Mouse (Mus musculus) liver, adult 2 months (tissue): ENCODE results near the gene Sfxn3. TPM values are rescaled to one million over a fixed set of nuclear protein-coding genes. Genes with fewer than 3 reads are reported as not detected.

ENCODE experiments used
- DNase-seq: peaks from one replicate; pipeline ENCODE4 v3.0.0-alpha.2; 2011; ENCODE audit warnings: low read depth, low spot score; ENCODE audit errors: extremely low read depth
- H3K27ac ChIP-seq: fragments of 200-500 bp; replicated peaks from 2 replicates; pipeline ENCODE4 v1.5.1; 2012; ENCODE audit warnings: low read depth, mild to moderate bottlenecking, control low read depth, inconsistent platforms, low read length; ENCODE audit not compliant: insufficient read depth
- H3K27me3 ChIP-seq: fragments of 200-500 bp; 2 replicates; pipeline ENCODE4 v1.6.1; 2012; ENCODE audit warnings: mild to moderate bottlenecking, moderate library complexity, low read length, inconsistent platforms; ENCODE audit not compliant: control insufficient read depth, insufficient read depth
- H3K36me3 ChIP-seq: fragments of 200-500 bp; 2 replicates; pipeline ENCODE4 v1.6.1; 2012; ENCODE audit warnings: low read length, inconsistent platforms; ENCODE audit not compliant: control insufficient read depth, insufficient read depth
- H3K4me1 ChIP-seq: fragments of 200-500 bp; 2 replicates; pipeline ENCODE4 v1.6.1; 2011; ENCODE audit warnings: low read length; ENCODE audit not compliant: control insufficient read depth, insufficient read depth
- H3K4me3 ChIP-seq: fragments of 200-500 bp; 2 replicates; pipeline ENCODE4 v1.5.1; 2011; ENCODE audit warnings: low read depth, mild to moderate bottlenecking, control low read depth, low read length, moderate library complexity; ENCODE audit not compliant: insufficient read depth
- H3K79me2 ChIP-seq: fragments of 200-500 bp; 2 replicates; pipeline ENCODE4 v1.6.1; 2012; ENCODE audit warnings: inconsistent platforms, mild to moderate bottlenecking, low read length, moderate library complexity; ENCODE audit not compliant: control insufficient read depth, insufficient read depth
- H3K9ac ChIP-seq: fragments of 200-500 bp; 2 replicates; pipeline ENCODE4 v1.6.1; 2012; ENCODE audit warnings: low read depth, mild to moderate bottlenecking, control low read depth, inconsistent platforms, low read length
- CTCF ChIP-seq: fragments of 200-500 bp; IDR thresholded peaks from 2 replicates; pipeline ENCODE4 v1.5.1; 2011; ENCODE audit warnings: low read depth, low read length, control low read depth
- POLR2A ChIP-seq: fragments of 200-500 bp; IDR thresholded peaks from 2 replicates; pipeline ENCODE4 v1.6.1; 2011; ENCODE audit warnings: low read length, control low read depth; ENCODE audit not compliant: insufficient read depth; ENCODE audit errors: extremely low read depth
- WGBS: fragments of 180-500 bp; shearing (Covaris S2); methylation state at CpG from one replicate; pipeline ENCODE4 v1.1.7; 2018; 5-methylcytosine and 5-hydroxymethylcytosine counted together
- polyA plus RNA-seq: library from polyadenylated mRNA; depleted of rRNA; stranded (reverse); fragments of >200 nt; gene quantifications from 2 replicates; pipeline ENCODE4 v1.2.3, GENCODE M21; 2012; rRNA removed
- total RNA-seq: library from RNA; depleted of rRNA; stranded (reverse); fragments of >200 nt; gene quantifications from 2 replicates; pipeline ENCODE4 v1.2.3, GENCODE M21; 2014; rRNA removed

Sfxn3 gene
- total and polyA plus RNA-seq, 2 experiments: 0.65 to 1.5 TPM

DNA sequence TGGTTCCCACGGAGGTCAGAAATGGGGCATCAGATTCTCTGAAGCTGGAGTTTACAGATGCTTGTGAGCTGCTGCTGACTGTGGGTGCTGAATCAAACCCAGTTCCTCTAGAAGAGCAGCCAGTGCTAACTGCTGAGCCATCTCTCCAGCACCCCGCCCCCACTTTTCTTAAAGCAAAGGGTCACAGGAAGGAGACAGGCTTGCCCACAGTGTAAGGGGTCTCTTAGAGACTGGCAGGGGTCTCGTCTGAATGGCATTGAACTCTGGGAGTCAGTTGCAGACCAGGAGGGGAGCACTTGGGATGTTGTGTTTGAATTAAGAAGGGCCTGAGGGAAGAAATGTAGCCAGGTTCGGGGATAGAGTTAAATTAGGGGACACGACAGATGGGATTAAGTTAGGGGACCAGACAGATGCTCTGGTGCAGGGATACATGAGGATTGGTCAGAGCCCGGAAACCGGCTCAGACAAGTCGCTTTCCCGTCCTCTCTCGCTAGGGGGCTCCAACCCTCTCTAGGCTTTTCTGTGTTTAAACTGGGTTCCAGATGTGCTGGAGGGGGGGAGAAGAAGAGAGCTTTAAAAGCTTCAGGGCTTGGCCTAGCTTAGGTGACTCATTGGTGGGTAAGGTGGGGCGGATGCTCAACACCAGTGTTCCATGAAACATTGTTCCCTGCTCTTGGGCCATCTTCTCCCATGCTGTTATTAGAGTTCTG lies 34.7 kb downstream of the Sfxn3 start:
- Histone ChIP-seq H3K36me3 (no peaks in the 10 kb centered on the region), H3K27me3 (peaks cover 8% of the 10 kb centered on the region; the same call in 1 of the 2 replicates), H3K4me1 (0 out of 2 replicates have a peak, but pooled peaks cover 3% of the 10 kb centered on the region), H3K4me3 (no peak overlapping the region), H3K27ac (no peak overlapping the region), H3K9ac (no peak overlapping the region), H3K79me2 (no peaks in the 10 kb centered on the region)
- no peak for DNase-seq
- WGBS: 22% methylated on average over 11 of the region's 11 CpGs
- no peak for TF ChIP-seq POLR2A
- peak; percentile 62 for TF ChIP-seq CTCF

DNA sequence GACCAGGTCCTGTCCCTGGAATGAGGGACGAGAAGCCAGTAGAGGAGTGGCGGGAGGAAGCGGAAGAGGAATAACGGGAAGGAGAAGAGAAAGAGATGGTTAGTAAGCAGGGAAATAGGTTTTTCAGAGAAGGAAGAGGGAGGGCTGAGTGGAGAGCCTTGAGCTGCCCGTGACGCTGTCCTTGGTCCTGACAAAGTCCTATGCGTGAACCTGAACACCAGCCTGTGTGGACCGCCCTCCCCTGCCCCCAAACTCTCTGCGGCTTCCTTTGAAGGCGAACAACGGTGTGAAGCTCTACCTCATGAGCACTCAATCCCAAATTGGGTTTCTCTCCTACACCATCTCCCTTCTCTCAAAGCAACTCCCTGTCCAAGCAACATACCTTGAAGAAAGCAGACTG lies 50.6 kb downstream of the Sfxn3 start:
- H3K79me2 ChIP-seq: no peaks in the 10 kb centered on the region
- no peaks in the 10 kb centered on the region for H3K27me3 ChIP-seq
- no peak for DNase-seq
- no peak overlapping the region for H3K4me3 ChIP-seq
- H3K27ac ChIP-seq: no peak overlapping the region
- H3K9ac ChIP-seq: no peak overlapping the region
- no peaks in the 10 kb centered on the region for H3K36me3 ChIP-seq
- WGBS: 18% methylated on average over 11 of the region's 11 CpGs
- no peaks in the 10 kb centered on the region; the same call in 1 of the 2 replicates for H3K4me1 ChIP-seq
- no peak for TF ChIP-seq POLR2A
- no peak for TF ChIP-seq CTCF

DNA sequence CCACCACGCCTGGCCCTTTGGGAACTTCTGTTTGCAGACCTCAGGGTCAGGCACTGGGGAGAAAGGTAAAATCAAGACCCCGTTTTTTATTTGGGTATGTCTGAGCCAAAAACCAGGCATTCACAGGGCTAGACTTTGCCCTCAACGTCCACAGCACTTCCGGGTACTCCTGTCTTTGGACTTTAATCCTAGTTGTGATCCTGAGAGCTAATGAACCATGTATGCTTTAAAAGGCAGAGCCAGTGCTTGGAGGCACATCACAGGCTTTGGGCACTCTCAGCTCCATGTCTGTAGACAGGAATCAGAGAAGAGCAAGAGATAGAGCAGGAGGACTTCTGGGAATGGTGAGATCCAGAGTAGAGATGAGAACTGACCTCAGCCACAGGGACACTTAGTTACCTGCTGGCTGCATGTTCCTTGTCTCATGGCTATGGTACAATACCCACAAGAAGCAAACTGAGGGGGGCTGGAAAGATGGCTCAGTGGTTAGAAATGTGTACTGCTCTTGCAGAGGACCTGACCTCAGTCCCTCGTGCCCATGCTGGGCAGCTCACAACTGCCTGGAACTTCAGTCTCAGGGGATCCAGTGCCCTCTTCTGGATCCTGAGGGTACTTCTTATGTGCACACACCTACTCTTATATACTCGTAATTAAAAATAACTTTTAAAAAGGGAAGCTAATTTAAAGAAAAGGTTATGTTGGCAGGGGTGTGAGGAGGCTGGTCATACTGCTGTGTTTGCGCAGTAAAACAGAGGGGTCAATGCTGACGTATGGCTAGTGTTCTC lies 53.4 kb downstream of the Sfxn3 start:
- WGBS: 48% methylated on average over 8 of the region's 8 CpGs
- H3K36me3 ChIP-seq: no peaks in the 10 kb centered on the region
- TF ChIP-seq POLR2A (no peak), CTCF (peak; percentile 11; the same call in 1 of the 2 replicates)
- H3K27me3 ChIP-seq: peaks cover 3% of the 10 kb centered on the region; the same call in 1 of the 2 replicates
- DNase-seq: peak; percentile 33
- no peaks in the 10 kb centered on the region for H3K79me2 ChIP-seq
- no peak overlapping the region for H3K27ac ChIP-seq
- no peak overlapping the region for H3K9ac ChIP-seq
- H3K4me1 ChIP-seq: no peaks in the 10 kb centered on the region; the same call in 1 of the 2 replicates
- H3K4me3 ChIP-seq: no peak overlapping the region

DNA sequence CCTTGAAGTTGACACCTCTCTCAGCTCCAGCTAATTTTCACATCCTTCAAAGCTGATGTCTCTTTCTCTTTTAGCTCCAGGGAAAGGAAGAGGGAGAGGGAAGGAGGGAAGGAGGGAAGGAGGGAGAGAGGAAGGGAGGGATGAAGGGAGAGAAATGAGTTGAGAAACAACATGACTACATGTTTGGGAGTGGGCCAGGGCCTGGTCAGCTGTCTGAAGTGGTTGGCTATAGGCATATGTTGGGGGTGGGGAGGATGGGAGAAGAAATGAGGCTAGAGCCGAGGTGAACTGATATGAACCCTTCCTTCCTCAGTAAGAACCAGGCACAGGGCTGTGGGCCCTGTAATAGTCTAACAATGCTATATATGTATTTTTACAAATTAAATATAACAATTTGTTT lies 58.3 kb downstream of the Sfxn3 start:
- Histone ChIP-seq H3K4me1 (no peaks in the 10 kb centered on the region; the same call in 1 of the 2 replicates), H3K27me3 (peaks cover 3% of the 10 kb centered on the region; the same call in 1 of the 2 replicates), H3K9ac (no peak overlapping the region), H3K4me3 (no peak overlapping the region), H3K79me2 (no peaks in the 10 kb centered on the region), H3K36me3 (no peaks in the 10 kb centered on the region), H3K27ac (no peak overlapping the region)
- TF ChIP-seq POLR2A (no peak), CTCF (no peak)
- WGBS: 40% methylated on average over 1 of the region's 1 CpGs
- no peak for DNase-seq

Other genes with a start within 250 kb of the Sfxn3 start
- gene Slf2, start 116.4 kb upstream of the Sfxn3 start, total RNA-seq: 15.1 and 19.3 TPM in 2 replicates
- gene Slf2, start 116.4 kb upstream of the Sfxn3 start, polyA plus RNA-seq: 4.9 and 7.9 TPM in 2 replicates
- 58.5 and 79.0 TPM in 2 replicates for gene Sema4g, start 58.4 kb upstream of the Sfxn3 start, total RNA-seq
- 413 and 566 TPM in 2 replicates for gene Sema4g, start 58.4 kb upstream of the Sfxn3 start, polyA plus RNA-seq
- 7.8 and 9.3 TPM in 2 replicates for gene Twnk, start 41.8 kb upstream of the Sfxn3 start, total RNA-seq
- gene Twnk, start 41.8 kb upstream of the Sfxn3 start, polyA plus RNA-seq: 11.8 and 11.9 TPM in 2 replicates
- 26.6 and 32.3 TPM in 2 replicates for gene Mrpl43, start 41.1 kb upstream of the Sfxn3 start, total RNA-seq
- 76.2 and 80.0 TPM in 2 replicates for gene Mrpl43, start 41.1 kb upstream of the Sfxn3 start, polyA plus RNA-seq
- gene Lzts2, start 33.1 kb upstream of the Sfxn3 start, total RNA-seq: 3.4 and 4.6 TPM in 2 replicates
- 14.2 and 14.3 TPM in 2 replicates for gene Lzts2, start 33.1 kb upstream of the Sfxn3 start, polyA plus RNA-seq
- not detected in 2 replicates for gene Pdzd7, start 1.8 kb upstream of the Sfxn3 start, total RNA-seq
- gene Pdzd7, start 1.8 kb upstream of the Sfxn3 start, polyA plus RNA-seq: 0.06 TPM in 1 of 2 replicates, not detected in the other
- 0.67 and 1.2 TPM in 2 replicates for gene Kazald1, start 27.7 kb downstream of the Sfxn3 start, total RNA-seq
- gene Kazald1, start 27.7 kb downstream of the Sfxn3 start, polyA plus RNA-seq: 1.1 and 1.2 TPM in 2 replicates
- gene Tlx1, start 103.2 kb downstream of the Sfxn3 start, total RNA-seq: not detected in 2 replicates
- 0.05 TPM in 1 of 2 replicates, not detected in the other for gene Tlx1, start 103.2 kb downstream of the Sfxn3 start, polyA plus RNA-seq
- under 0.01 TPM in 1 of 2 replicates, not detected in the other for gene Lbx1, start 188.3 kb downstream of the Sfxn3 start, total RNA-seq
- not detected in 2 replicates for gene Lbx1, start 188.3 kb downstream of the Sfxn3 start, polyA plus RNA-seq